Mouse (Mus musculus) kidney, embryonic 14.5 days (tissue): ENCODE measurements around the gene Mrpl23. TPM values are rescaled to one million over a fixed set of nuclear protein-coding genes. Genes with fewer than 3 reads are reported as not detected.

ENCODE experiments used
- ATAC-seq: fragments of 200-750 bp; cut with Nextera tagmentation; 2 replicates; pipeline ENCODE4 v1.8.0; 2017; ENCODE audit warnings: moderate number of reproducible peaks, mild to moderate bottlenecking, moderate TSS enrichment, moderate library complexity; ENCODE audit not compliant: low FRiP score, low TSS enrichment
- H3K27ac ChIP-seq: fragments of 300-500 bp; sonication (generic); 2 replicates; pipeline ENCODE4 v1.5.1; 2014; ENCODE audit warnings: low read depth, mild to moderate bottlenecking, low read length, moderate library complexity, mixed read lengths
- H3K27me3 ChIP-seq: fragments of 300-500 bp; sonication (generic); 2 replicates; pipeline ENCODE4 v1.6.1; 2014; ENCODE audit warnings: mild to moderate bottlenecking, low read length; ENCODE audit not compliant: control insufficient read depth, insufficient read depth
- H3K36me3 ChIP-seq: fragments of 300-500 bp; sonication (generic); 2 replicates; pipeline ENCODE4 v1.6.1; 2014; ENCODE audit warnings: low read length, mixed read lengths; ENCODE audit not compliant: control insufficient read depth, insufficient read depth
- H3K4me1 ChIP-seq: fragments of 300-500 bp; sonication (generic); 2 replicates; pipeline ENCODE4 v1.6.1; 2014; ENCODE audit warnings: low read length, mixed read lengths; ENCODE audit not compliant: control insufficient read depth, insufficient read depth
- H3K4me2 ChIP-seq: fragments of 300-500 bp; sonication (generic); replicated peaks from 2 replicates; pipeline ENCODE4 v1.6.1; 2014; ENCODE audit warnings: low read depth, mild to moderate bottlenecking, low read length
- H3K4me3 ChIP-seq: fragments of 300-500 bp; sonication (generic); 2 replicates; pipeline ENCODE4 v1.5.1; 2014; ENCODE audit warnings: mild to moderate bottlenecking, low read length
- H3K9ac ChIP-seq: fragments of 300-500 bp; sonication (generic); 2 replicates; pipeline ENCODE4 v1.6.1; 2014; ENCODE audit warnings: low read depth, mild to moderate bottlenecking, low read length, moderate library complexity
- H3K9me3 ChIP-seq: fragments of 300-500 bp; sonication (generic); 2 replicates; pipeline ENCODE4 v1.6.1; 2016; ENCODE audit warnings: low read length; ENCODE audit not compliant: control insufficient read depth
- whole genome bisulfite sequencing: fragments of 180-500 bp; shearing (Covaris S2); extraction: QIAGEN DNeasy Blood & Tissue Kit; methylation state at CpG from one replicate; pipeline ENCODE4 v1.1.7; 2014; 5-methylcytosine and 5-hydroxymethylcytosine counted together
- polyA plus RNA-seq: library from polyadenylated mRNA; unstranded; fragments of >200 nt; fragmentation: Nextera tagmentation; extraction: Ambion mirVana; gene quantifications from 2 replicates; pipeline ENCODE4 v1.2.1, GENCODE M21; 2014

Mrpl23 gene
- polyA plus RNA-seq, 1 experiment from 2014 or later, result 33.4 TPM

DNA sequence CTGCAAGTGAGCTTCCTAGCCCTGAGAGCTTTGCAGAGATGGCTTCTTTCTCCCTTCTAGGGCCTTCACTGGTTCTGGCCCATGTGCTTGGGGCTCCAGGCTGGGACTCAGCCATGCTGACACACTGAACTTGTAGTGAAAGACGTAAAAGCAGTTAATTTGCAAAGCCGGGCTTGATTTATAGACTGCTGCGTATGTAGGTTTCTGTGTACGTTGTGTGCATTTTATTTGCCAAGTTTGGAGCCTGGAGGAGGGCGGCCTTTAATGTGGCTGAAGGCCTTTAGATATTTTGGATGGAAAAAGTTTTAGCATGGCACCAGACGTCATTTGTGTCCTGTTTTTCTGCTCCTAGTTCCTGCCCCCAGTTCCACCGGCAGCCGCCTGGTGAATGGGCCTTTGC is 7.3 kb downstream of the Mrpl23 start:
- H3K27ac ChIP-seq, result peak overlapping the region; percentile 89
- H3K4me2 ChIP-seq, result no peak overlapping the region
- H3K4me3 ChIP-seq, result no peak overlapping the region
- peaks cover 9% of the 10 kb centered on the region; the same call in 1 of the 2 replicates for H3K36me3 ChIP-seq
- no peak for ATAC-seq
- no peaks in the 10 kb centered on the region for H3K9me3 ChIP-seq
- no peak overlapping the region for H3K9ac ChIP-seq
- H3K27me3 ChIP-seq, result no peaks in the 10 kb centered on the region
- H3K4me1 ChIP-seq, result peaks cover 60% of the 10 kb centered on the region
- 34% methylated on average over 8 of the region's 8 CpGs for WGBS

DNA sequence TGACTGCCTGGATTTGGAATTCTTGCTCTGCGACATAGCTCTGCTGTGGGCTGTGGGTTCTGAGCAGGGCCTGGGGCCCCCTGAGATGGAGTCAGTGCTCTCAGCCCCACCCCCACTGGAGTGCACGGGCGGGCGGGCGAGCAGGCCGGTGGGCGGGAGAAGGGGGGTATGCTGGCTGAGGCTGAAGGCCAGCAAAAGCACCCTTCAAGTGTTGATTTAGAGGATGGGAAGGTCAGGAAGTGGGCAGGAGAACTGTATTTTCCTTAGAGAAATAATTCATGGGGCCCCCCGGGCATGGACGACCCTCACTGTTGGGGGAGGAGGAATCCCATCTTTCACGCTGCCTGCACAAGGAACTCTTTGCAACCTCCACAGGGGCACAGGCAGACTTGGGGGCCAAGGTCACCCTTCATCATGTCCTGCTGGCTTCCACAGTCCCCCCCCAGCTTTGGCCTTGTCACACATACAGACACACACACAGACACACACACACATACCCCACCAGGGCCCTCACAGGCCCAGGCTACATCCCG is 10.4 kb downstream of the Mrpl23 start:
- Histone ChIP-seq H3K9ac (peak overlapping the region; percentile 25; the same call in 1 of the 2 replicates), H3K4me2 (no peak overlapping the region; the same call in 1 of the 2 replicates), H3K36me3 (peaks cover 5% of the 10 kb centered on the region; the same call in 1 of the 2 replicates), H3K27me3 (no peaks in the 10 kb centered on the region), H3K9me3 (no peaks in the 10 kb centered on the region), H3K4me1 (peaks cover 70% of the 10 kb centered on the region), H3K27ac (peak overlapping the region; percentile 95), H3K4me3 (no peak overlapping the region)
- peak; percentile 86 for ATAC-seq
- WGBS, result 3% methylated on average over 11 of the region's 11 CpGs

DNA sequence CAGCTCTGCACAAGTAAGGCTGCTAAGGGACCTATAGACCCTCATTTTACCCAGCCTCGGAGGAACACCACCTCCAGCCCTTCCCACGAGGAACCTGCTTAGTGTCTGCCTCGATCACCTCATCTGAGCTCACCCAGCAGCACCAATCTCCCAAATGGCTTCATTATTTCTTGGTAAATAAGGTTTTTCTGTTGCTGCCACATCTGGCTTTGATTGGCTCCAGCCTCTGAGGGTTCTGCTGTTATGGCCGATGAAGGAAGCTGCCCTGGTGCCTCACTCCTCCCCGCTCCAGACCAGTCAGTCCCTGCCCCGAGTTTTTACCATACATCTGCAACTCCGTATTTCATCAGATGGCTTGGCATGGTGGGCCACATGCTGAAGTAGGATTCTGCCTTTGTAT is 13.5 kb downstream of the Mrpl23 start:
- Histone ChIP-seq H3K4me2 (no peak overlapping the region), H3K27ac (no peak overlapping the region; the same call in 1 of the 2 replicates), H3K4me3 (no peak overlapping the region), H3K36me3 (peaks cover 2% of the 10 kb centered on the region; the same call in 1 of the 2 replicates), H3K9ac (no peak overlapping the region), H3K4me1 (peaks cover 60% of the 10 kb centered on the region), H3K9me3 (no peaks in the 10 kb centered on the region), H3K27me3 (no peaks in the 10 kb centered on the region)
- ATAC-seq, result no peak
- WGBS, result 69% methylated on average over 7 of the region's 7 CpGs

DNA sequence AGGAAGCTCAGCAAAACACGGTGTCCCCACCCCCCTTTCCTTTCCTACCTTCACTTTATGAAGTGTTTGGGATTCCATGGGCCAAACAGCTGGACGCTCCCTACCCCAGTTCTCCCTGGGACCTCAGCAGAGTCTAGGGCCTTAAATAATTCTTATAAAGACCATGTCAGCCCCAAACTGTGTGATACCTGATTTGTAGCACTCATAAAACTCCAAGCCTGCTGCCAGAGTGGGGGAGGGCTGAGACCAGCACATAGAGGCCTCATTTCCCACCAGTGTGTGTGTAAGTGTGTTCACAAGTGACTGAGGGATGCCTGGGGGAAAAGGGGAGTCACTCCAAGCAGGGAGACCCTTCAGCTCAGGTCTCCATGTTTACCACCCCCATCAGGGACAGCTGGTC is 15.4 kb downstream of the Mrpl23 start:
- no peaks in the 10 kb centered on the region for H3K36me3 ChIP-seq
- H3K4me3 ChIP-seq, result no peak overlapping the region
- 6% methylated on average over 2 of the region's 2 CpGs for WGBS
- H3K4me2 ChIP-seq, result no peak overlapping the region
- peaks cover 51% of the 10 kb centered on the region for H3K4me1 ChIP-seq
- no peaks in the 10 kb centered on the region for H3K9me3 ChIP-seq
- H3K27me3 ChIP-seq, result no peaks in the 10 kb centered on the region
- H3K27ac ChIP-seq, result peak overlapping the region; percentile 76
- no peak overlapping the region for H3K9ac ChIP-seq
- ATAC-seq, result peak; percentile 41

DNA sequence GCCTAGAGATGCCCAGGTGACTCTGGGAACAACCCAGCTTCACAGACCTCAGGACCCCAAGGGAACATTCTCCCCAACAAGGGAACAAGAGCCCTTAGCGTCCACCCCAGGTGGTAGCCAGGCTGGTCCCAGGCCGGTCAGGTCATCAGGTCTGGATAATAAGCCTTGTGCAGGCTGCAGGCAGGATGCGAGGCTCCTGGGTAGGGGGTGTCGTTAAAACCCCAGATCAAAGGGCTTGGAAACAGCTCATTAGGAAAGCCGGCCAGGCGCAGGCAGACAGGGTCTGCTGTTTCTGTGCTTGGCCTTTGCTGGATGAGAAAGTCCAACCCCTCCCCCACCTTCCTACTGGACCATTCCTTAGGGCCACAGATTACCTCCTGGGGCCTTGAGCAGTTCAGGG is 16.2 kb downstream of the Mrpl23 start:
- WGBS, result 15% methylated on average over 6 of the region's 6 CpGs

DNA sequence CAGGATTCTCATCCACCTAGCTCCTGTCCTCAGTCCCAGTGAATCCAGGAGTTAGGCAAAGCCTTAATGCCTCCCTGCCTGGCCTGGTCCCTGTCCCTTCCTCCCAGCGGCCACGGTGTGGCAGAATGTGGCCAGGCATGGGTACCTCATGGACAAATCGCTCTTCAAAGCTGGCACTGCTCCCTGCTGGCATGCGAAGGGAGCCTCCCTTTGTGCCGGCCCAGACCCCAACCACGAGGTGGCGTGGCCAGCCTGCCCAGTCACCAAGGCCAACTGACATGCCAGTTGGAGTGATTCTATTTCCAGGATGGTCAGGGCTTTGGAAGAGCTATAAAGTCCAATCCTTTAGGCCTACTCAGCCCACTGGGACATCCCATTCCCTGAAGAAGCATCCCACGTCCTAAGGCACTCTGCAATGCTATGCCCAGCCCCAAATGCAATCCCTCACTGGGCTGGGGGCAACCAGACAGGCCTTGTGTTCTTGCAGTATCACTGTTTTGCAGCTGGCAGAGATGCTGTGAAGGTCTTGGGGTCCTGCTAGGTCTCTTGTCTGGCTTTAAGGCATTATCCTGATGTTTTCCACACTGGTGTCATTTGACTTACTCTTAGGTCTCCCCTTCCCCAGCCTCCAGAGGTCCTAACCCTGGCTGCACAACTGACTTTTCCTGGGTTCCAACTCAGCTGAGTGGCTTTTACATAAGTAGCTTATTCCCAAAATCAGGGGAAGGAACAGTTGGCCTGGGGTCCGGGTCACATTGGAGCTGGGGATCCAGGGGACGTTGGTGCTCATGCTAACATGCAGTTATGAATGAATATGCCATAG is 17.7 kb downstream of the Mrpl23 start:
- H3K4me3 ChIP-seq, result no peak overlapping the region
- no peaks in the 10 kb centered on the region for H3K36me3 ChIP-seq
- no peak overlapping the region for H3K4me2 ChIP-seq
- H3K4me1 ChIP-seq, result peaks cover 57% of the 10 kb centered on the region
- H3K9ac ChIP-seq, result no peak overlapping the region
- no peak for ATAC-seq
- no peaks in the 10 kb centered on the region for H3K27me3 ChIP-seq
- no peak overlapping the region for H3K27ac ChIP-seq
- H3K9me3 ChIP-seq, result no peaks in the 10 kb centered on the region
- 81% methylated on average over 10 of the region's 10 CpGs for WGBS

More for the DNA sequence above, 16.2 kb downstream of the Mrpl23 start:
- H3K27ac ChIP-seq, result peak overlapping the region; percentile 76
- no peak overlapping the region for H3K9ac ChIP-seq
- no peak for ATAC-seq
- no peak overlapping the region for H3K4me2 ChIP-seq
- H3K27me3 ChIP-seq, result no peaks in the 10 kb centered on the region
- H3K4me1 ChIP-seq, result peaks cover 51% of the 10 kb centered on the region
- no peaks in the 10 kb centered on the region for H3K9me3 ChIP-seq
- H3K4me3 ChIP-seq, result no peak overlapping the region
- no peaks in the 10 kb centered on the region for H3K36me3 ChIP-seq

DNA sequence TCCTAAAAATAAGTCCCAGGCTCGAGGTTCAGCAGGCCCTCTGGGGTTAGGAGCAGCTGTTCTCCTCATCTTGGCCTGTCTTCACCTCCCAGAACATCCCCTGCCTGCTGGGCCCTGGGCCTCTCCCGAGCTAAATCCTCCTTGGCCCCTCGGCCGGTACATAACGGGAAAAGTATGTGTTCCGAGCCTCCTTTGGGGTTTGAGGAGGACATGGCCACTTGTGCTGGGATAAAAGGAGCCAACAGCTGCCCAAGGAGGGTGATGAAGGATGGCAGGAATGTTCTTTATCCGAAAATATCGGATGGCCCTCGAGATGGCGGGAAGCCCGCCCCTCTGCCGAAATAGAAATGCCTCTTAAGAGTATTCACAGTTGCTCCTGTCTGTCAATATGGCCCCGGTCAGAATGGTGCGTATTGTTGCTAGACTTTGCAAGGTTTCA is 18.5 kb downstream of the Mrpl23 start:
- H3K27me3 ChIP-seq, result no peaks in the 10 kb centered on the region
- 82% methylated on average over 14 of the region's 14 CpGs for WGBS
- ATAC-seq, result no peak
- no peak overlapping the region for H3K4me2 ChIP-seq
- no peaks in the 10 kb centered on the region for H3K36me3 ChIP-seq
- no peak overlapping the region for H3K4me3 ChIP-seq
- H3K9ac ChIP-seq, result no peak overlapping the region
- no peak overlapping the region for H3K27ac ChIP-seq
- H3K4me1 ChIP-seq, result peaks cover 55% of the 10 kb centered on the region
- no peaks in the 10 kb centered on the region for H3K9me3 ChIP-seq

DNA sequence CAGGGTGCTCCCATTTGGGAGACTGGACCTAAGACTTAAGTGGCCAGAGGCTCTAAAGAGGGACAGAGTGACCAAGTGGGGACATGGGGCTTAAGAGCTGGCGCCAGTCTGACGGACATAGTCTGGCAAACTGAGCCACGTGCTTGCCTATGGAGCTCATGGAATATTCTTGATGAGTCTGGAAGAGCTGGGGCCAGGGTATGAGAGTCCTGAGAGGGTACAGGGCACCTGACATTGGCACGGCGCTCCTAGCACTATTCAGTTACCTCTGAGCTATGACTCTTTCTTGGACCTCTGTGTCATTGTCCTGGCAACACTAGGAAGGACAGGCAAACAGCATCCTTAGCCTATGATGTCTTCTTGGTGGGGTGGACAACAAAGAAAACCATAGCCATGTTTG is 19.2 kb downstream of the Mrpl23 start:
- WGBS, result 94% methylated on average over 5 of the region's 5 CpGs
- no peak for ATAC-seq
- Histone ChIP-seq H3K27ac (no peak overlapping the region), H3K4me1 (peaks cover 55% of the 10 kb centered on the region), H3K9ac (no peak overlapping the region), H3K4me2 (no peak overlapping the region), H3K9me3 (no peaks in the 10 kb centered on the region), H3K4me3 (no peak overlapping the region), H3K36me3 (no peaks in the 10 kb centered on the region), H3K27me3 (no peaks in the 10 kb centered on the region)
